Mouse (Mus musculus): ENCODE measurements around the gene Snrnp25.

The Snrnp25 gene

GRCm38 (mm10) chr11:32205058-32205873 lies at the start of gene Snrnp25:
TSS of gene Snrnp25 (plus strand) at chr11:32205415.
- DNase-seq (ENCODE audit: inconsistent age in 2 of 2, low spot score in 1 of 2): peak; percentile 97 to 98

GRCm38 (mm10) chr11:32156854-32157630 lies 48.2 kb upstream of the Snrnp25 start:
- no peak for DNase-seq (ENCODE audit: inconsistent age in 2 of 2, low spot score in 1 of 2)

- no peak for DNase-seq (ENCODE audit: inconsistent age in 2 of 2, low spot score in 1 of 2)
Observed at GRCm38 (mm10) chr11:32157791-32158594, 47.2 kb upstream of the Snrnp25 start.

GRCm38 (mm10) chr11:32159176-32159575 lies 46.0 kb upstream of the Snrnp25 start:
- no peak for DNase-seq (ENCODE audit: inconsistent age in 2 of 2, low spot score in 1 of 2)

- DNase-seq (ENCODE audit: inconsistent age in 2 of 2, low spot score in 1 of 2): no peak
Observed at GRCm38 (mm10) chr11:32160341-32160740, 44.9 kb upstream of the Snrnp25 start.

- no peak for DNase-seq (ENCODE audit: inconsistent age in 2 of 2, low spot score in 1 of 2)
Observed at GRCm38 (mm10) chr11:32161500-32161899, 43.7 kb upstream of the Snrnp25 start.

GRCm38 (mm10) chr11:32161922-32162804 lies 43.1 kb upstream of the Snrnp25 start:
- peak; percentile 66 to 83 for DNase-seq (ENCODE audit: inconsistent age in 2 of 2, low spot score in 1 of 2)

- DNase-seq (ENCODE audit: inconsistent age in 2 of 2, low spot score in 1 of 2): no peak
Observed at GRCm38 (mm10) chr11:32166683-32167082, 38.5 kb upstream of the Snrnp25 start.

GRCm38 (mm10) chr11:32178506-32178905 lies 26.7 kb upstream of the Snrnp25 start:
- no peak for DNase-seq (ENCODE audit: inconsistent age in 2 of 2, low spot score in 1 of 2)

- DNase-seq (ENCODE audit: inconsistent age in 2 of 2, low spot score in 1 of 2): no peak
Observed at GRCm38 (mm10) chr11:32181246-32181645, 24.0 kb upstream of the Snrnp25 start.

GRCm38 (mm10) chr11:32181973-32182868 lies 23.0 kb upstream of the Snrnp25 start:
- DNase-seq (ENCODE audit: inconsistent age in 2 of 2, low spot score in 1 of 2): peak; percentile 71 to 95

- no peak for DNase-seq (ENCODE audit: inconsistent age in 2 of 2, low spot score in 1 of 2)
Observed at GRCm38 (mm10) chr11:32184469-32184868, 20.7 kb upstream of the Snrnp25 start.

GRCm38 (mm10) chr11:32186031-32186430 lies 19.2 kb upstream of the Snrnp25 start:
- DNase-seq (ENCODE audit: inconsistent age in 2 of 2, low spot score in 1 of 2): no peak

GRCm38 (mm10) chr11:32187256-32187655 lies 18.0 kb upstream of the Snrnp25 start:
- DNase-seq (ENCODE audit: inconsistent age in 2 of 2, low spot score in 1 of 2): no peak

- no peak for DNase-seq (ENCODE audit: inconsistent age in 2 of 2, low spot score in 1 of 2)
Observed at GRCm38 (mm10) chr11:32188881-32189280, 16.3 kb upstream of the Snrnp25 start.

- no peak for DNase-seq (ENCODE audit: inconsistent age in 2 of 2, low spot score in 1 of 2)
Observed at GRCm38 (mm10) chr11:32189434-32189833, 15.8 kb upstream of the Snrnp25 start.

- no peak for DNase-seq (ENCODE audit: inconsistent age in 2 of 2, low spot score in 1 of 2)
Observed at GRCm38 (mm10) chr11:32190119-32190518, 15.1 kb upstream of the Snrnp25 start.

GRCm38 (mm10) chr11:32190603-32191110 lies 14.6 kb upstream of the Snrnp25 start:
- no peak for DNase-seq (ENCODE audit: inconsistent age in 2 of 2, low spot score in 1 of 2)

- no peak for DNase-seq (ENCODE audit: inconsistent age in 2 of 2, low spot score in 1 of 2)
Observed at GRCm38 (mm10) chr11:32193156-32193555, 12.1 kb upstream of the Snrnp25 start.
